Mouse (Mus musculus): ENCODE results near the gene Txndc11. TPM values are rescaled to one million over a fixed set of nuclear protein-coding genes. Genes with fewer than 3 reads are reported as not detected.
"Not testable (repeated sequence)": the region's sequence is repeated elsewhere in the genome, so short reads cannot be mapped to it uniquely, and the experiment has no call there.

Gene Txndc11
- polyA plus RNA-seq, 1 experiment from 2014 or later = 30.8 TPM

DNA sequence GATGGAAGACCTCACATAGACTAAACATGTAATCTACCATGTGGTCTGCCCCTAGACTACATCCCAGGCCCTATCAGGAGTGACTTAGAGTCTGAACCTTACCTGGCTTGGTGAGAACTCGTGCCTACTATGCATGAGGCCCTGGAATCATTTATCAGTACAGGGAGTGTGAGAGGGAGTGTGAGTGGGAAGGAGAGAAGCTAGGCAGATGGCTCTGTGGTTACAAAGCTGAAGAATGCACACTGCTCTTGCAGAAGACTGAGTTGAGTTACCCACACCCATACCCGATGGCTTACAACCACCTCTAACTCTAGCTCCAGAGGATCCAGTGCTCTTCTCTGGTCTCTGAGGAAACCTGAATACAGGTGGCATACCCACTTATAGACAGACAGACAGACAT lies 32.0 kb upstream of the Txndc11 start:
- H3K9ac ChIP-seq (ENCODE audit: low read length) = no peak overlapping the region
- no peak overlapping the region for H3K4me2 ChIP-seq (ENCODE audit: low read depth, low read length)
- H3K9me3 ChIP-seq (ENCODE audit: control insufficient read depth, low read length) = no peaks in the 10 kb centered on the region
- no peak for ATAC-seq (ENCODE audit: low read depth)
- H3K4me1 ChIP-seq (replicated peaks; ENCODE audit: control insufficient read depth, insufficient read depth, low read length) = no peaks in the 10 kb centered on the region
- no peak overlapping the region for H3K27ac ChIP-seq (ENCODE audit: low read length)
- H3K27me3 ChIP-seq (ENCODE audit: control insufficient read depth, insufficient read depth, low read depth, low read length) = no peaks in the 10 kb centered on the region
- peaks cover 12% of the 10 kb centered on the region; the same call in 1 of the 2 replicates for H3K36me3 ChIP-seq (ENCODE audit: control insufficient read depth, insufficient read depth, low read length)
- 75% methylated on average over 2 of the region's 2 CpGs for WGBS
- no peak overlapping the region for H3K4me3 ChIP-seq (ENCODE audit: low read length)

DNA sequence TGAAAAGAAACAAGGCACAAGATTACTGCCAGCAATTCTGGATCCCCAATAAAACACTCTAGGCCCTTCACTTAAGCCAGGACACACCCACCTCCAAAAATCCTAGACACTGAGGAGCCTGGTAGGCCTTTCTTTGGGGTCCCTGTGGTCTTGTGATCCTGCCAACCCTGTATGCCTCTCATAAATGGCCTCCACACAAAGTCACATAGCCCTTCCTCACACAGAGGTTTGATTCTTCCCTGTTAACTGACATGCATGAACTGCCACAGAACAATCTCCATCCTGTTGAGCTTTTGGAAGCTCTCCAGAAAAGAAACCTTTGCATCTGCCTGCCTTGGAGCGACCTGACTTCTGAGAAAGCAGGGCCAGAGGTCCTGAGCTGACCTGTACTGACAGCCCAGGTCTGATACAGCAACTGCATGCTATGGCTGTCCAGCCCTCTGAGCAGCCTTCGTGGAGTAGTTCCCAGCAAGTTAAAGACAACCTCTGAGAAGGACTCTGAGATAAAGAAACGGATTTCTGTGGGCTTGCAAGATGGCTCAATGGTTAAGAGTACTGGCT lies 30.3 kb upstream of the Txndc11 start:
- H3K9me3 ChIP-seq (ENCODE audit: control insufficient read depth, low read length) = no peaks in the 10 kb centered on the region
- WGBS = 64% methylated on average over 3 of the region's 3 CpGs

DNA sequence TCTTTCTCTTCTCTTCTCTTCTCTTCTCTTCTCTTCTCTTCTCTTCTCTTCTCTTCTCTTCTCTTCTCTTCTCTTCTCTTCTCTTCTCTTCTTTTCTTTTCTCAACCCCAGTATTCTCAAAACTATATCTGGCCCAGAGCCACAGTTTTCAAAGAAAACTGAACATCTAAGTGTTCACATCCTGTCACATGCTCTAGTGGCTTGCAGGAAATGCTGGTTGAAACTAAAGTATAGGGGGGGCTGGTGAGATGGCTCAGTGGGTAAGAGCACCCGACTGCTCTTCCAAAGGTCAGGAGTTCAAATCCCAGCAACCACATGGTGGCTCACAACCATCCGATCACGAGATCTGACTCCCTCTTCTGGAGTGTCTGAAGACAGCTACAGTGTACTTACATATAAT lies 23.3 kb upstream of the Txndc11 start:
- not testable (repeated sequence) for H3K4me3 ChIP-seq (ENCODE audit: low read length); H3K27me3 ChIP-seq (ENCODE audit: control insufficient read depth, insufficient read depth, low read depth, low read length); H3K4me2 ChIP-seq (ENCODE audit: low read depth, low read length); H3K9ac ChIP-seq (ENCODE audit: low read length); H3K9me3 ChIP-seq (ENCODE audit: control insufficient read depth, low read length); H3K4me1 ChIP-seq (replicated peaks; ENCODE audit: control insufficient read depth, insufficient read depth, low read length); H3K27ac ChIP-seq (ENCODE audit: low read length); ATAC-seq (ENCODE audit: low read depth)
- WGBS = 12% methylated on average over 1 of the region's 3 CpGs
- peaks cover 43% of the 10 kb centered on the region for H3K36me3 ChIP-seq (ENCODE audit: control insufficient read depth, insufficient read depth, low read length)

More for the DNA sequence above, 30.3 kb upstream of the Txndc11 start:
- Histone ChIP-seq H3K9ac (ENCODE audit: low read length) (no peak overlapping the region), H3K27me3 (ENCODE audit: control insufficient read depth, insufficient read depth, low read depth, low read length) (no peaks in the 10 kb centered on the region), H3K27ac (ENCODE audit: low read length) (no peak overlapping the region), H3K4me3 (ENCODE audit: low read length) (no peak overlapping the region), H3K4me1 (replicated peaks; ENCODE audit: control insufficient read depth, insufficient read depth, low read length) (no peaks in the 10 kb centered on the region), H3K4me2 (ENCODE audit: low read depth, low read length) (no peak overlapping the region), H3K36me3 (ENCODE audit: control insufficient read depth, insufficient read depth, low read length) (peaks cover 15% of the 10 kb centered on the region; the same call in 1 of the 2 replicates)
- ATAC-seq (ENCODE audit: low read depth) = no peak

DNA sequence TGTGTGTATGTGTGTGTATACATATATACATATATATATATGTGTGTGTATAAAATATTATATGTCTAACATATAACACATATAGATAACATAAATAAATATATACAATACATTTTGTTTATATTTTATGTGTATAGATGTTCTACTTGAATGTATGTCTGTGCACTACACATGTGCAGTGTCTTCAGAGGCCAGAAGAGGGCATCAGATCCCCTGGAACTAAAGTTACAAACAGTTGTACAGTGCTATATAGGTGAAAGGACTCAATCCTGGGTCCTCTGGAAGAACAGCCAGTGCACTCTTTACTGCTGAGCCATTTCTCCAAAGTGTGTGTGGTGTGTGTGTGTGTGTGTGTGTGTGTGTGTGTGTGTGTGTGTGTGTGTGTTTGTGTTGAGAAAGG lies 20.1 kb upstream of the Txndc11 start:
- H3K9ac ChIP-seq (ENCODE audit: low read length) = no peak overlapping the region
- H3K4me3 ChIP-seq (ENCODE audit: low read length) = no peak overlapping the region
- no peak for ATAC-seq (ENCODE audit: low read depth)
- H3K4me1 ChIP-seq (replicated peaks; ENCODE audit: control insufficient read depth, insufficient read depth, low read length) = no peaks in the 10 kb centered on the region
- H3K9me3 ChIP-seq (ENCODE audit: control insufficient read depth, low read length) = peaks cover 6% of the 10 kb centered on the region
- no peak overlapping the region for H3K27ac ChIP-seq (ENCODE audit: low read length)
- no peak overlapping the region for H3K4me2 ChIP-seq (ENCODE audit: low read depth, low read length)
- H3K36me3 ChIP-seq (ENCODE audit: control insufficient read depth, insufficient read depth, low read length) = peaks cover 42% of the 10 kb centered on the region
- no peaks in the 10 kb centered on the region for H3K27me3 ChIP-seq (ENCODE audit: control insufficient read depth, insufficient read depth, low read depth, low read length)

DNA sequence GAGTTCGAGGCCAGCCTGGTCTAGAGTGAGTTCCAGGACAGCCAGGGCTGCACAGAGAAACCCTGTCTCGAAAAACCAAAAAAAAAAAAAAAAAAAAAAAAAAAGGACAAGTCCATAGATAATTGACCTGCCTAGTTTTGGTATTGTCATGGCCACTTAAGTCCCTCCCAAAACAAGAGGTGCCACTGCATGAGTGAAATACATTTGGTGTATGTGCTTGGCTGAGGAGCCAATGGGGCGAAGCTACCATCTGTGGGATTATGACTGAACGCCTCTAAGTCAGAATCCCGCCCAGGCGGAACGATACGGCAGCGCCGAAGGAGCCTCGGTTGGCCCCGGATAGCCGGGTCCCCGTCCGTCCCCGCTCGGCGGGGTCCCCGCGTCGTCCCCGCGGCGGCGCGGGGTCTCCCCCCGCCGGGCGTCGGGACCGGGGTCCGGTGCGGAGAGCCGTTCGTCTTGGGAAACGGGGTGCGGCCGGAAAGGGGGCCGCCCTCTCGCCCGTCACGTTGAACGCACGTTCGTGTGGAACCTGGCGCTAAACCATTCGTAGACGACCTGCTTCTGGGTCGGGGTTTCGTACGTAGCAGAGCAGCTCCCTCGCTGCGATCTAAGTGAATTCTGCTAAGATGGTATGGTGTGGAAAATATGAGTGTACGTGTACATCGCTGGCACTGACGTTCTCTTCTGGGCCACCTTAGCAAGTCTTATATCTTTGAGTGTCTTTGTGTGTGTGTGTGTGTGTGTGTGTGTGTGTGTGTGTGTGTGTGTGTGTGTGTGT lies 9.4 kb upstream of the Txndc11 start:
- H3K27me3 ChIP-seq (ENCODE audit: control insufficient read depth, insufficient read depth, low read depth, low read length); H3K27ac ChIP-seq (ENCODE audit: low read length); H3K9me3 ChIP-seq (ENCODE audit: control insufficient read depth, low read length); H3K4me2 ChIP-seq (ENCODE audit: low read depth, low read length); H3K9ac ChIP-seq (ENCODE audit: low read length); ATAC-seq (ENCODE audit: low read depth); H3K4me3 ChIP-seq (ENCODE audit: low read length); H3K4me1 ChIP-seq (replicated peaks; ENCODE audit: control insufficient read depth, insufficient read depth, low read length): not testable (repeated sequence)
- WGBS = 19% methylated on average over 54 of the region's 56 CpGs
- peaks cover 33% of the 10 kb centered on the region for H3K36me3 ChIP-seq (ENCODE audit: control insufficient read depth, insufficient read depth, low read length)

DNA sequence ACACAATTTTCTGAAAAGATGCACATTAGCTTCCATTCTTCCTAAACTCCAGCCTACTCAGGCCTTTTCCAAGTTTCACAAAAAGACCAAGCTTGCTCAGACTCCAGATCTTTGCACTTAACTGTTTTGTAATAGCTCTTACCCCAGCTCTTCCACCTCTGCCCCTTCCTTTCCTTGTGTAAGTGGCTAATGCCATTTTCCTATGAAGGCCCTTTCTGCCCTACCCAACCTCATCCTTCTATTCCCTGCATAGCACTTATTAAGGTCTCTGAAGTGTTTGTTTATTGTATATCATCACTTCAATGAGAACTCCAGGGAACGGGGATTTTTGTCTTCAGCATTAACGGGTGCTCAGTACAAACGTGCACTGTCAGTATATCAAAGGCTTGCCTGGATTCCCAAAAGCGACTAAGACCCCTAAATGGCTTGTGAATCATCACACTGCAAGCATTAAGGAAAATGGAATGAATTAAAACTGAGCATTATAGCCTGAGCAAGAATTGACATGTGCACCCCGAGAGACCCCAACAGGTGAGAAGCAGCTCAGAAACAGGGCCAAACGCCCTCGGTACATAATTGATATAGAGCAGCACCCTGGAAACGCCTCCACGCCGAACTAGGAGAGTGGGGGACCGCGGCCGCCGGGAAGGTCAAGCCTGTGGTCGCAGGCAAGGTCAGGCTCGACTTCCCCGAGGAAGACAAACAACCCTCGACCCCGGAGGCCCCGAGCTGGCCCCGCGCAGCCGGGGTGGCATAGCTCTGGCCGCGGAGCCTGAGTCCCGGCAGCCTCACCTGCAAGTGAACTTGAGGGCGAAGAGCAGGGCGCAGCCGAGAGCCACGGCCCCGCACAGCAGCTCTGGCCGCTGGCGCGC lies 738 bp downstream of the Txndc11 start:
- 0% methylated on average over 34 of the region's 34 CpGs for WGBS
- H3K4me1 ChIP-seq (replicated peaks; ENCODE audit: control insufficient read depth, insufficient read depth, low read length) = peaks cover 20% of the 10 kb centered on the region
- no peaks in the 10 kb centered on the region for H3K9me3 ChIP-seq (ENCODE audit: control insufficient read depth, low read length)
- no peaks in the 10 kb centered on the region for H3K27me3 ChIP-seq (ENCODE audit: control insufficient read depth, insufficient read depth, low read depth, low read length)
- peak overlapping the region; percentile 92 for H3K27ac ChIP-seq (ENCODE audit: low read length)
- no peak for ATAC-seq (ENCODE audit: low read depth)
- H3K4me3 ChIP-seq (ENCODE audit: low read length) = peak overlapping the region; percentile 93
- peak overlapping the region; percentile 59 for H3K4me2 ChIP-seq (ENCODE audit: low read depth, low read length)
- peaks cover 15% of the 10 kb centered on the region for H3K36me3 ChIP-seq (ENCODE audit: control insufficient read depth, insufficient read depth, low read length)
- peak overlapping the region; percentile 97 for H3K9ac ChIP-seq (ENCODE audit: low read length)

DNA sequence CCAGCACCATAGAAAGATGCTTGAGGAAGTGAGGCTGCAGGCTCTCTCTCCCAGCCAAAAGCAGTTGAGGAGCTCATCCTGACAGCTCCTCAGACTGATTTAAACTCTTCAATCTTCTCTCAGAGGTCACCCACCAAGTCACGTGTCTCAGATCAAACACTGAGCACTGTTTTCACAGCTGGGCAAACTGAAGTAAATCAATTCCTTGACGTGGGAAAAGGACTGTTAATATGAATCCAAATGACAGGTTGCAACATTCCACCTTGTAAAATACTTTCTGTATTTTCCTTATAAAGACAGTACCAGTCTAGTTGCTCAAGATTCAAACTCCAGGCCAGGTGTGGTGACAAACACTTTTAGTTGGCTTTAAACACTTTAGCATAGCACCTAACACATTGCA lies 1.6 kb downstream of the Txndc11 start:
- Histone ChIP-seq H3K9me3 (ENCODE audit: control insufficient read depth, low read length) (no peaks in the 10 kb centered on the region), H3K4me1 (replicated peaks; ENCODE audit: control insufficient read depth, insufficient read depth, low read length) (peaks cover 20% of the 10 kb centered on the region), H3K9ac (ENCODE audit: low read length) (peak overlapping the region; percentile 44), H3K27me3 (ENCODE audit: control insufficient read depth, insufficient read depth, low read depth, low read length) (no peaks in the 10 kb centered on the region), H3K27ac (ENCODE audit: low read length) (no peak overlapping the region), H3K4me2 (ENCODE audit: low read depth, low read length) (peak overlapping the region; percentile 59), H3K4me3 (ENCODE audit: low read length) (peak overlapping the region; percentile 93), H3K36me3 (ENCODE audit: control insufficient read depth, insufficient read depth, low read length) (peaks cover 13% of the 10 kb centered on the region)
- WGBS = 3% methylated on average over 2 of the region's 2 CpGs
- ATAC-seq (ENCODE audit: low read depth) = no peak

DNA sequence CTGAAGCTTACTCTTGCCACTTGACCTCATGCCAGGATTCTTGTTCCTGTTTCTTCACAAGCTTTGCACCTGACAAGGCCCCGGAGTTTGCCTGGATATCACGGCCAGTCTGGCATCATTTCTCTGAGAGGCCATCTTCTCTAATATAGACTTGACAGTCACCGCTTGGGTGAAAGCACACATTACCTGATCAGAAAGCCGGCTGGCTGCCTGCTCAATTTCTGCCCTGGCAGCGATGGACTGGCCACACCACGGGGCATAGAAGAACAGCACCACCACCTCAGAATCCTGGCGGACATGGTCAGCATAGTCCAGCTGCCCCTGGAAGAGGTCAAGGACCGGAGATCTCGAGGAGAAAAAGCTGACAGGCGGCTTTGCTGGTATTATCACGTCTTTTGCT lies 6.1 kb downstream of the Txndc11 start:
- Histone ChIP-seq H3K27ac (ENCODE audit: low read length) (no peak overlapping the region), H3K9ac (ENCODE audit: low read length) (no peak overlapping the region), H3K27me3 (ENCODE audit: control insufficient read depth, insufficient read depth, low read depth, low read length) (no peaks in the 10 kb centered on the region), H3K36me3 (ENCODE audit: control insufficient read depth, insufficient read depth, low read length) (peaks cover 16% of the 10 kb centered on the region), H3K4me1 (replicated peaks; ENCODE audit: control insufficient read depth, insufficient read depth, low read length) (peaks cover 11% of the 10 kb centered on the region), H3K9me3 (ENCODE audit: control insufficient read depth, low read length) (no peaks in the 10 kb centered on the region), H3K4me2 (ENCODE audit: low read depth, low read length) (no peak overlapping the region), H3K4me3 (ENCODE audit: low read length) (no peak overlapping the region)
- WGBS = 81% methylated on average over 11 of the region's 11 CpGs
- no peak for ATAC-seq (ENCODE audit: low read depth)

DNA sequence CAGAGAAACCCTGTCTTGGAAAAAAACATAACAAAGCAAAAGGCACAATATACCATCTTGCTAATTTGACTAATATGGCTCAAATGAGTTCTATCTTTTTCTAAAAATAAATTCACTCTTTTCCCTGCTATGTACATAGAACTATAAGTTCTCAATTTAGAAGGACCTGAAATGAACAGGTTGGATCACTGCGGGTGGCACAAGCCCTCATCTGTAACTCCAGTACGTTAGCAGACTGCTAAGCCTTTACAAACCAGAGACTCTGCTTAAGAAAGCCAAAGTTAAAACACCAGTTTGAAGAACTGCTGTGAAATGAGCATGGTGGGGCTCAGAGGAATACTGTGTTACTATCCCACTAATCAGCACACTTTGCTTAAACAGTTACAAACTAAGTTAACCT lies 9.1 kb downstream of the Txndc11 start:
- Histone ChIP-seq H3K4me2 (ENCODE audit: low read depth, low read length) (no peak overlapping the region), H3K4me1 (replicated peaks; ENCODE audit: control insufficient read depth, insufficient read depth, low read length) (no peaks in the 10 kb centered on the region), H3K9ac (ENCODE audit: low read length) (no peak overlapping the region), H3K27ac (ENCODE audit: low read length) (no peak overlapping the region), H3K36me3 (ENCODE audit: control insufficient read depth, insufficient read depth, low read length) (peaks cover 20% of the 10 kb centered on the region), H3K4me3 (ENCODE audit: low read length) (no peak overlapping the region), H3K9me3 (ENCODE audit: control insufficient read depth, low read length) (no peaks in the 10 kb centered on the region), H3K27me3 (ENCODE audit: control insufficient read depth, insufficient read depth, low read depth, low read length) (no peaks in the 10 kb centered on the region)
- no peak for ATAC-seq (ENCODE audit: low read depth)
- 92% methylated on average over 2 of the region's 2 CpGs for WGBS
